Mouse (Mus musculus) limb, embryonic 11.5 days (tissue): ENCODE results near the gene Trim38. TPM values are rescaled to one million over a fixed set of nuclear protein-coding genes. Genes with fewer than 3 reads are reported as not detected.
"Not testable (repeated sequence)": the region's sequence is repeated elsewhere in the genome, so short reads cannot be mapped to it uniquely, and the experiment has no call there.

Source experiments
- ATAC-seq: fragments of 200-750 bp; cut with Nextera tagmentation; 2 replicates; pipeline ENCODE4 v1.8.0; 2017; ENCODE audit warnings: low read depth; ENCODE audit not compliant: insufficient number of reproducible peaks, low FRiP score, low TSS enrichment
- DNase-seq: peaks from one replicate; pipeline ENCODE4 v3.0.0-alpha.2; 2015; ENCODE audit warnings: low spot score
- H3K27ac ChIP-seq: fragments of 300-500 bp; sonication (generic); replicated peaks from 2 replicates; pipeline ENCODE4 v1.5.1; 2014; ENCODE audit warnings: low read depth, mild to moderate bottlenecking, low read length
- H3K27me3 ChIP-seq: fragments of 300-500 bp; sonication (generic); 2 replicates; pipeline ENCODE4 v1.6.1; 2014; ENCODE audit warnings: mild to moderate bottlenecking, low read length, mixed read lengths; ENCODE audit not compliant: control insufficient read depth, insufficient read depth
- H3K36me3 ChIP-seq: fragments of 300-500 bp; sonication (generic); 2 replicates; pipeline ENCODE4 v1.6.1; 2014; ENCODE audit warnings: mild to moderate bottlenecking, low read length, moderate library complexity, mixed read lengths; ENCODE audit not compliant: control insufficient read depth, insufficient read depth
- H3K4me1 ChIP-seq: fragments of 300-500 bp; sonication (generic); 2 replicates; pipeline ENCODE4 v1.6.1; 2014; ENCODE audit warnings: low read length, mixed read lengths; ENCODE audit not compliant: control insufficient read depth, insufficient read depth
- H3K4me2 ChIP-seq: fragments of 300-500 bp; sonication (generic); 2 replicates; pipeline ENCODE4 v1.6.1; 2014; ENCODE audit warnings: low read depth, mild to moderate bottlenecking, moderate library complexity; ENCODE audit not compliant: severe bottlenecking
- H3K4me3 ChIP-seq: fragments of 300-500 bp; sonication (generic); 2 replicates; pipeline ENCODE4 v1.5.1; 2014; ENCODE audit warnings: low read depth, low read length
- H3K9ac ChIP-seq: fragments of 300-500 bp; sonication (generic); 2 replicates; pipeline ENCODE4 v1.6.1; 2014; ENCODE audit warnings: mild to moderate bottlenecking, low read length
- H3K9me3 ChIP-seq: fragments of 300-500 bp; sonication (generic); 2 replicates; pipeline ENCODE4 v1.6.1; 2016; ENCODE audit warnings: low read length; ENCODE audit not compliant: control insufficient read depth
- WGBS: fragments of 180-500 bp; shearing (Covaris S2); extraction: QIAGEN DNeasy Blood & Tissue Kit; methylation state at CpG from one replicate; pipeline ENCODE4 v1.1.7; 2014; 5-methylcytosine and 5-hydroxymethylcytosine counted together
- polyA plus RNA-seq: library from polyadenylated mRNA; unstranded; fragments of >200 nt; fragmentation: Nextera tagmentation; extraction: Ambion mirVana; gene quantifications from 2 replicates; pipeline ENCODE4 v1.2.1, GENCODE M21; 2014

The Trim38 gene
- 0.30 TPM in 1 of 2 replicates, not detected in the other for polyA plus RNA-seq

GRCm38 (mm10) chr13:23769613-23770012, at the start of gene Trim38:
Gene Trim38, plus strand, starts transcription at chr13:23769913.
- H3K36me3 ChIP-seq, DNase-seq, ATAC-seq, H3K27me3 ChIP-seq, H3K9me3 ChIP-seq, H3K4me3 ChIP-seq, H3K9ac ChIP-seq, H3K4me1 ChIP-seq, H3K27ac ChIP-seq, H3K4me2 ChIP-seq: not testable (repeated sequence)
- WGBS: 84% methylated on average over 2 of the region's 2 CpGs

- no peak for DNase-seq
- no peak overlapping the region for H3K27ac ChIP-seq
Observed at GRCm38 (mm10) chr13:23724239-23724638, 45.5 kb upstream of the Trim38 start.

GRCm38 (mm10) chr13:23725213-23725612, 44.5 kb upstream of the Trim38 start:
- Histone ChIP-seq H3K4me2 (no peak overlapping the region), H3K9ac (no peak overlapping the region), H3K27ac (no peak overlapping the region), H3K4me3 (no peak overlapping the region), H3K27me3 (no peaks in the 10 kb centered on the region), H3K36me3 (no peaks in the 10 kb centered on the region), H3K9me3 (no peaks in the 10 kb centered on the region), H3K4me1 (no peaks in the 10 kb centered on the region)
- WGBS: no CpG with 5 or more reads among the region's 1 CpGs
- ATAC-seq: no peak
- no peak for DNase-seq

More at GRCm38 (mm10) chr13:23724239-23724638, 45.5 kb upstream of the Trim38 start:
- no peaks in the 10 kb centered on the region for H3K4me1 ChIP-seq
- H3K36me3 ChIP-seq: no peaks in the 10 kb centered on the region
- ATAC-seq: no peak
- 93% methylated on average over 4 of the region's 4 CpGs for WGBS
- no peak overlapping the region for H3K4me3 ChIP-seq
- H3K27me3 ChIP-seq: no peaks in the 10 kb centered on the region
- no peak overlapping the region for H3K4me2 ChIP-seq
- H3K9ac ChIP-seq: no peak overlapping the region
- H3K9me3 ChIP-seq: no peaks in the 10 kb centered on the region

GRCm38 (mm10) chr13:23728472-23729191, 41.1 kb upstream of the Trim38 start:
- WGBS: 91% methylated on average over 18 of the region's 18 CpGs
- Histone ChIP-seq H3K36me3 (no peaks in the 10 kb centered on the region), H3K27me3 (no peaks in the 10 kb centered on the region), H3K9ac (no peak overlapping the region), H3K4me2 (no peak overlapping the region), H3K4me3 (no peak overlapping the region), H3K9me3 (no peaks in the 10 kb centered on the region), H3K27ac (no peak overlapping the region), H3K4me1 (no peaks in the 10 kb centered on the region)
- ATAC-seq (no peak), DNase-seq (peak; percentile 18)

GRCm38 (mm10) chr13:23729192-23729525, 40.6 kb upstream of the Trim38 start:
- DNase-seq: peak; percentile 16
- no peaks in the 10 kb centered on the region for H3K4me1 ChIP-seq
- no peak overlapping the region for H3K4me3 ChIP-seq
- H3K27ac ChIP-seq: no peak overlapping the region
- no peaks in the 10 kb centered on the region for H3K27me3 ChIP-seq
- H3K9ac ChIP-seq: no peak overlapping the region
- no peaks in the 10 kb centered on the region for H3K36me3 ChIP-seq
- H3K9me3 ChIP-seq: no peaks in the 10 kb centered on the region
- 94% methylated on average over 9 of the region's 9 CpGs for WGBS
- H3K4me2 ChIP-seq: no peak overlapping the region
- no peak for ATAC-seq

GRCm38 (mm10) chr13:23729706-23730105, 40.0 kb upstream of the Trim38 start:
- Histone ChIP-seq H3K4me2 (no peak overlapping the region), H3K27ac (no peak overlapping the region), H3K9me3 (no peaks in the 10 kb centered on the region), H3K9ac (no peak overlapping the region), H3K4me1 (no peaks in the 10 kb centered on the region), H3K27me3 (no peaks in the 10 kb centered on the region), H3K4me3 (no peak overlapping the region), H3K36me3 (no peaks in the 10 kb centered on the region)
- DNase-seq (peak; percentile 19), ATAC-seq (no peak)
- 89% methylated on average over 5 of the region's 5 CpGs for WGBS

GRCm38 (mm10) chr13:23730479-23730878, 39.2 kb upstream of the Trim38 start:
- H3K27me3 ChIP-seq: no peaks in the 10 kb centered on the region
- 52% methylated on average over 8 of the region's 8 CpGs for WGBS
- H3K27ac ChIP-seq: no peak overlapping the region
- H3K4me2 ChIP-seq: no peak overlapping the region
- DNase-seq (peak; percentile 23), ATAC-seq (no peak)
- H3K9ac ChIP-seq: no peak overlapping the region
- H3K4me1 ChIP-seq: no peaks in the 10 kb centered on the region
- no peaks in the 10 kb centered on the region for H3K36me3 ChIP-seq
- no peak overlapping the region for H3K4me3 ChIP-seq
- H3K9me3 ChIP-seq: no peaks in the 10 kb centered on the region

GRCm38 (mm10) chr13:23732156-23732804, 37.4 kb upstream of the Trim38 start:
- no peaks in the 10 kb centered on the region for H3K9me3 ChIP-seq
- ATAC-seq: no peak
- no peak overlapping the region for H3K4me2 ChIP-seq
- H3K27me3 ChIP-seq: no peaks in the 10 kb centered on the region
- no peaks in the 10 kb centered on the region for H3K36me3 ChIP-seq
- 26% methylated on average over 8 of the region's 8 CpGs for WGBS
- H3K4me3 ChIP-seq: no peak overlapping the region
- H3K9ac ChIP-seq: no peak overlapping the region
- H3K4me1 ChIP-seq: no peaks in the 10 kb centered on the region
- H3K27ac ChIP-seq: no peak overlapping the region
- peak; percentile 24 for DNase-seq
